Mouse (Mus musculus) urinary bladder, postnatal 4 days (tissue): ENCODE results near the gene Lamtor4.
"Not testable (repeated sequence)": the region's sequence is repeated elsewhere in the genome, so short reads cannot be mapped to it uniquely, and the experiment has no call there.

Source experiments
- DNase-seq, 2 experiments: peaks; one replicate each; pipeline ENCODE4 v3.0.0; 2021 to 2022; ENCODE audit warnings: low spot score in 2 of 2

The Lamtor4 gene

GRCm38 (mm10) chr5:138255353-138256093, at the start of gene Lamtor4:
Gene Lamtor4, plus strand, starts transcription at chr5:138255482.
- DNase-seq = peak; percentile 89 to 92

DNA sequence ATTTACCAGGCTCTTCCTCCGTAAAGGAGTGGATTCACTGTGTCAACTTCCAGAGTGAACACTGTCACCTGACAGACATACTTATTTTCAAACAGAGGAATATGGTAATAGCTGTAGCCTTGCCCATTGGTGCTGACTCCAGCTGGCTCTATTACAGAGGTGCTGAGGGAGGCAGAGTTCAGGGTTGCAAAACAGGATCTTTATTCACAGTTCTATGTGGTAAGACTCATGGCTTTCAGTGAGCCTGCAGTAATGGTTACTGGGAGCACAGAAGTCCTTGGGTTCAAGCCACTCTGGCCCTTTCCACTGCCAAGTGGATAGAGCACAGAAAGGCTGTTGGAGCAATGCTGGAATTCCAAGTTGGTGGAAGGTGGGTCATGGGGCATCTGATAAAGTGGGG, 48.0 kb upstream of the Lamtor4 start:
- no peak for DNase-seq

DNA sequence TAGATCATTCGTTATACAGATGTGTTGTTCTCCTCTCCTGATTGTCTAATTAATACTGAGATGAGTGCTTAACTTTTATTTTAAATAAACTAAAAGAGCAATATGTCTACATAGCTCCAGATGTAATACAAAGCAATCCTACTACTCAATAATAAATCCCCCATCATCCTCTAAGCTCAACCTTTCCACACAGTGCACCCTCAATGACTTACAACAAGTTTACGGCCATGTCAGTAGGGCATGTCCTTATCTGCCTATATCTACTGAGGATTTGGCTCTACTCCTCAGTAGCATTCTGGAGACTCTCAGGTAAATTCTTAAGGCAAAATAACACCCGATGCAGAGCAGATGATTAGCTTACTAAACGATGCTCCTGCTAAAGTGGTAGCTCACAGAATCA, 47.4 kb upstream of the Lamtor4 start:
- no peak for DNase-seq

- DNase-seq = not testable (repeated sequence)
These were observed 38.6 kb upstream of the Lamtor4 start for GRCm38 (mm10) chr5:138216632-138217031.

- no peak for DNase-seq
These were observed 35.4 kb upstream of the Lamtor4 start for GRCm38 (mm10) chr5:138219864-138220263.

DNA sequence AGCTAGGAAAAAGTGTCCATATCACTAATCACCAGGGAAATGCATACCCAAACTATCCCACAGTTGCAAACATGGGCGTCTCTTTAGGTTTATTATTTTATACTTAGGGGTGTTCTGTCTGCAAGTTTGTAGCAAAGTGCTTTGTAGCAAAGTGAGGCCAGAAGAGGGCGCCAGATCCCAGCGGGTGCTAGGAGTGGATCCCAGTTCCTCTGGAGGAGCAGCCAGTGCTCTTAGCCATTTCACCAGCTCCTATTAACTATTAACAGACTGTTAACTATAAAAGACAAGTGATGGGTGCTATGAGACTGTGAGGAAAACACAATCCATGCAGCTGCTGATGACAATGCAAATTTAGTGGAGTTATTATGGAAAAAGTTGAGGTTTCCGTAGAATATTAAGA, 33.2 kb upstream of the Lamtor4 start:
- peak; percentile 68 to 95 for DNase-seq

- no peak for DNase-seq
These were observed 32.0 kb upstream of the Lamtor4 start for GRCm38 (mm10) chr5:138223287-138223686.

DNA sequence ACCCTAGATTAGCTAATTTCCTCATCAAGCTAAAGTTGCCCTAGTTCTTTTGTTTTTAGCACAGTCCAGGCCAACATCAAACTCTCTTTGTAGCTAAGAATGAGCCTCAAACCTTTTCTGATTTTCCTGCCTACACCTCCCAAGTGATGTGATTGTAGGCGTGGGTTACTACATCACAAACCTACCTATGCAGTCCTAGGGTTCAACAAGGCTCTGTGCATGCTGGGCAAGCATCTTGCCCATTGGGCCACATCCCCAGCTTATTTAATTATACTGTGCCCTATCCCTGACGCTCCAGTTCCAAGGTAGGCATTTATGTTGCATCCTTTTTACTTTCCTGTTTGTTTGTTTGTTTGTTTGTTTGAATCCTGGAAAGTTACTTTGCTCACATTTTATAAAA, 29.6 kb upstream of the Lamtor4 start, which contains the start of gene Nxpe5:
Gene Nxpe5 (plus strand): TSS at position 199 of the 400 bp plus-strand sequence.
- DNase-seq = no peak

- no peak for DNase-seq
These were observed 28.8 kb upstream of the Lamtor4 start for GRCm38 (mm10) chr5:138226491-138226890.

DNA sequence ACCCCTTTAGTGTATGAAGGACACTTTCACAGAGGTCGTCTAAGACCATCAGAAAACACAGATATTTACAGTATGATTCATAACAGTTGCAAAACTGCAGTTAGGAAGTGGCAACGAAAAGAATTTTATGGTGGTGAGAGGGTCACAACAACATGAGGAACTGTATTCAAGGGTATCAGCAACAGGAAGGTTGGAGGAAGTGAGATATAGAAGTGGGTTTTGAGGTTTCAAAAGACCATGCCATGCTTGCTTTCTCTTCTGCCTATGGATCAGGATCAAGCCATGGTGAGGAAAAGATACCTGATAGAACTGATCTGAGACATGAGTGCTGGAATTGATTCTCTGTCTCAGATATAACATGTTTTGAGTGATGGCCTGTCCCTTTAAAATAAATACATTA, 27.9 kb upstream of the Lamtor4 start:
- no peak for DNase-seq

- DNase-seq = no peak
These were observed 27.3 kb upstream of the Lamtor4 start for GRCm38 (mm10) chr5:138228026-138228425.

DNA sequence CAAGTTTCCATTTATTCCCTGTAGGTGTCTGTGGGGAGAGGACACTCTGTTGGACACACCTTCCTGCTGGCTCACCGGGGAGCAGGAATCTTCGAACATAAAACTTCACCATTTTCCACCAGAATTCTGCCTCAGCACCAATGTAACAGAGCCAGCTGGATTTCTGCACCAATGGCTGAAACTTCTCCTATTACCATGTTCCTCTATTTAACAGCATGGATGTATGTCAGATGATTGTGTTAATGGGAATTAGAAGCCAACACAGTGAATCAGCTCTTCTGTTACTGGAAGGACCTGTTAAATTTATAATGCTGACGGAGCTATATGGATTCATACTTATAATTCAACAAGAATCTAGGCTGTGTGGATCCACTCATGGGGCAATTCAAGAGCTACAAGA, 25.8 kb upstream of the Lamtor4 start:
- no peak for DNase-seq

DNA sequence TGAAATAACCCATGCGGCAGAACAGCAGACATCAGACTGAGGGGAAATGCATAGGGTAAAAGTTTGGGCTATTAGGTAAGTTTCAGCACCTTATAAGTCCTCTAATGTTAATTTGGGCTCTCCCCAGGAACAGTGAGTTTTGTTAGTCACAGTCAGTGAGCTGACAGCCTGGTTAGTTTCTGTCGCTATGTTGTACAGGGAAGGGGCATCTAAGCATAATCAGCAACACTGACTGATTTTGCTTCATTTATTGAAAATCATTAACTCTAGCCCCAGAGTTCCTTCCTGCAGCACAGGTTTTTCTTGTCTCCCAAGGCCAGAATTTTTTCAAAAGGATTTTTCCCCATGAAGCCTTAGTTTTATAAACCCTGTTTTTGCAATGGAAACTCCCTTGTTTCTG, 21.5 kb upstream of the Lamtor4 start:
- no peak for DNase-seq

GRCm38 (mm10) chr5:138234224-138234623, 21.1 kb upstream of the Lamtor4 start:
- no peak for DNase-seq

DNA sequence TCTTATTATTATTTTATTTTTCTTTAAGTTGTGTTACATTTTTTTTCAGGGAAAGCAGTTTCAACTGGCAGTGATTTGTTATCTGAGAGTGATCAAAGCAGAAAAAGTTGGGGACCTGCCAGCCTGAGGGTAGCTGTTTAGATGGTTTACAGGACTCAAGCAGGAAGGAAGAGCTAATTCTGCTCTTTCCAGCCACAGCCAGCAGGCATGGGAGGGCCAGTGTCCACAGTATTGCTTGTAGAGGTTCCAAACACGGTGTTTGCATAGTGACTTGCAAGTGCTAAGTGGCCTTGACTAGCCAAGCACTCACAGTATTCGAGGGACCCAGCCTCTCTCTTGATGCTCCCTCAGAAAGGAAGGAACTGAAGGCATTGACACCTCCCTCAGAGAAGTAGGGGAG, 13.8 kb upstream of the Lamtor4 start:
- no peak for DNase-seq

DNA sequence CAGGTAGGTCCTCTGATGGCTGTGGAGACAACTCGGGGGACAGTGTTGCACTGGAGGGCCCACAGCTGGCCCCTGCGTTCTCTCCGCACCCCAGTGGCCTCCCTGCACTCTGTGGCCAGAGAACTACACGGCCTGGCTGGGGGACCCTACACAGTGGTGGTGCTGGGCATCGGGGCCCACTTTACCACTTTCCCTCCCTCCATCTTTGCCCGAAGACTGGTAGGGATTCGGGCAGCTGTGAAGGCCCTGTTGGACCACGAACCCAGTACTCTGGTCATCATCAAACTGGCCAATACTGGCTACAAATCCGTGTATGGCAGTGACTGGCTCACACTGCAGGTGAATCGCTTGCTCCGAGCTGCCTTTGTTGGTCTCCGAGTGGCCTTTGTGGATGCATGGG, 4.1 kb upstream of the Lamtor4 start:
- DNase-seq = no peak

GRCm38 (mm10) chr5:138253061-138253460, 2.2 kb upstream of the Lamtor4 start:
- no peak for DNase-seq

DNA sequence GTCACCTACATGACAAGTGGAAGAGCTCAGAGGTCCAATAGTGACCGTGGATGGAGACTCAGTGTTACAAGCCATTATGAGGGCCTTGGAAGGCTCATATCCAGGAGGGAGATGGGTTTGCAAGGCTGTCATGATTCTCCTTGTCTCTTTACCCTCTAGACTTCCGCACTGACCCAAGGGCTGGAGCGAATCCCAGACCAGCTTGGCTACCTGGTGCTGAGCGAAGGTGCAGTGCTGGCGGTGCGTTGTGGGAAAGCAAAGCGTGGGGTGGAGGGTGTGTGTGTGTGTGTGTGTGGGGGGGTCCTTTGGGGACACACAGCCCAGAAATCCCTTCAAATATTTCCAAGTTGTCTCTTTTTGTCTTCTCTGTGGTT, 799 bp downstream of the Lamtor4 start:
- no peak for DNase-seq

DNA sequence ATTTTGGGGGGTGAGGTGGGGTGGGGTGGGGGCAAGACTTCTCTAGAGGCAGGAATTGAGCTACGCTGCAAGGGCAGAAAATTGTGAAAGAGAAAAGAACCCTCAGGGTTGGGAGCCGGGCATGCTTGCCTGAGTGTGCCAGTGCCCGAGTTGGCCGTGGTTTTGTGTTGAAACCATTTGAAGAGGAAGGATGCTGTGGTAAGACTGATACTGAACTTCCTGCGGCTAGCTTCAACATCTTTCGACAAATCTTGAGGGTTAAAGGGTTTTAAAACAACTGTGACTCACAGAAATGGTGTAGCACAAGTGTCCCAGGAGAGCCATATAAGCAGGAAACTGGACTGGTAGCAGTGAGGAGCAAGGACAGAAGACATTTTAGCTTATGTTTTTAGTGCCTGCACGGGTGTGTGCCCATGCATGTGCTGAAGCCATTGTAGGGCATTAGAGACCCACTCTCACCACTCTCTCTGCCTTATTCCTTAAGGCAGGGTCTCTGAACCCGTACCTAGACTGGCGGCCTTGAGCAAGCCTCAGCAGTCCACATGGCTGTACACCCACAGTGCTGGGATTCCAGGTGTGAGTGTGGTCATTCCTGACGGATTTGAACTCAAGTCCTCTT, 1.8 kb downstream of the Lamtor4 start:
- no peak for DNase-seq

DNA sequence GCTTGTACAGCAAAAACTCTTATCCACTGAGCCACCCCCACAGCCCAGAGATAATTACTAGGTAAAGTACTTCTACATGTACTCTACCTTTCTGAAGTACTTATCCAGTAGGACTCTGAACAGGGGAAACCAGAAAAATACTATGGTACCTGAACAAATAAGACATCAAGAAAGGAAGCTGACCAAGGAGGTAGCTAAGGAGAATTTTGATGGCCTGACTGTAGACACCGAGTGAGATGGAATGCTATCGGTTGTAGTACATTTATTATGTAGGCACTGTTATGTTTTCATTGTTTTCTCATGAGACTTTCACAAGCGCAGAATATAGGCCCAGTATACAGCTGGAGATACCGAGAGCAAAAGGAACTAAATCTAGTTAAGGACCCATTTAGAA, 2.3 kb downstream of the Lamtor4 start:
- no peak for DNase-seq

GRCm38 (mm10) chr5:138258078-138258477, 2.8 kb downstream of the Lamtor4 start:
- no peak for DNase-seq

DNA sequence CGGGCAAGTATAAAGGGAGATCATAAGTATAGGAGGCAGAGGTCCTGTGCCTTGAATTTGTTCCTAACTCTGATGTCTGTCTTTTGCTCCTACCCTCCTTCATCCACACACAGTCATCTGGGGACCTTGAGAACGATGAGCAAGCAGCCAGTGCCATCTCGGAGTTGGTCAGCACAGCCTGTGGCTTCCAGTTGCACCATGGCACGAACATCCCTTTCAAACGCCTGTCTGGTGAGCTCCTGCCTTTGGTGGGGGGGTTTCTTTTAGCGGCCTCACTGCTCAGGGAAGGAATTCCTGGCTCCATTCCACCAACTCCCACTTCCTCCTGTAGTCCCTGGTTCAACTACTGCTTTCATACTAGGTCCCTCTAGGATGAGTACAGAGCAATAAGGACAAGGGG, 3.3 kb downstream of the Lamtor4 start:
- no peak for DNase-seq

DNA sequence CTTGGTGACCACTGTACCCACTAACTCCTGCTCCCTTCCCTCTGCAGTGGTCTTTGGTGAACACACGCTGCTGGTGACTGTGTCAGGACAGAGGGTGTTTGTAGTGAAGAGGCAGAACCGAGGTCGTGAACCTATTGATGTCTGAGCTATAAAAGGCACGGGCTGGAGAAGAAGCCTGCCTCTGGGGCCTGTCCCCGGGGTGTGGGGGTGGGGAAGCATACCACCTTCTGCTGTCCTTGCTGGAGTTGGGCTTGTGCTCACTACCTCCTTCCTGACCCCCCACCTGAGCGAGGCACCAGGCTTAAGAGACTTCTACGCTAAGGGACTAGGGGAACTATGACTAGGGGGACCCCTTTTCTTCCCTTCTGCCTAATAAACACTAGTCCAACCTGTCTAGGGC, 3.7 kb downstream of the Lamtor4 start:
- no peak for DNase-seq

GRCm38 (mm10) chr5:138260051-138260450, 4.8 kb downstream of the Lamtor4 start:
- no peak for DNase-seq
